Mouse (Mus musculus): Measurements from ENCODE around the gene Adgrb2. TPM values are rescaled to one million over a fixed set of nuclear protein-coding genes. Genes with fewer than 3 reads are reported as not detected.

Gene Adgrb2
- polyA plus RNA-seq, 1 experiment from 2014 or later, result 4.0 TPM

DNA sequence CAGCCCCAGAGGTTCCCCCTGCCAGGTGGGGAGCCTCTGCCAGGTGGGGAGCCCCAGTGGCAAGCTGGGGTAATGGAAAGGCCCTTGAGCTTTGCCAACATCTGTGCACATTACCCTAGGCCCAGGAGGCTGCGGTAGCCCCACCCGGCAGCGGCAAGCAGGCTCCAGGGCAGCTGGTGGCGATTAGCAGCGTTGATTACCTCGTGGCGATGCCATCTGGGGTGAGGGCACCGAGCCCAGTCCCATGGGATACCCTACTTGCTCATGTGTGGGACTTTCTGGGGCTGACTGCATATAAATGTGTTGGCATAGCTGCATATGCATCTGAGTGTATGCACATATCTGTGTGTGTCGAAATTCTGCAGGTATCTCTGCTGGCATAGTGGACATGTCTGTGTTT lies 59.5 kb downstream of the Adgrb2 start:
- Histone ChIP-seq H3K4me1 (ENCODE audit: control insufficient read depth, insufficient read depth, low read length) (peaks cover 60% of the 10 kb centered on the region), H3K36me3 (ENCODE audit: control insufficient read depth, insufficient read depth, low read length) (no peaks in the 10 kb centered on the region), H3K9ac (ENCODE audit: low read depth, low read length) (no peak overlapping the region), H3K9me3 (ENCODE audit: control insufficient read depth, low read length) (no peaks in the 10 kb centered on the region), H3K4me2 (ENCODE audit: low read depth, low read length) (no peak overlapping the region; the same call in 1 of the 2 replicates), H3K27me3 (replicated peaks; ENCODE audit: control insufficient read depth, insufficient read depth, low read length) (no peaks in the 10 kb centered on the region), H3K27ac (replicated peaks; ENCODE audit: low read depth, low read length) (peak overlapping the region; percentile 52), H3K4me3 (ENCODE audit: low read depth, low read length) (no peak overlapping the region)
- peak; percentile 78 for DNase-seq (ENCODE audit: low spot score)
- no peak for ATAC-seq (ENCODE audit: low read depth)
- 24% methylated on average over 9 of the region's 9 CpGs for WGBS

DNA sequence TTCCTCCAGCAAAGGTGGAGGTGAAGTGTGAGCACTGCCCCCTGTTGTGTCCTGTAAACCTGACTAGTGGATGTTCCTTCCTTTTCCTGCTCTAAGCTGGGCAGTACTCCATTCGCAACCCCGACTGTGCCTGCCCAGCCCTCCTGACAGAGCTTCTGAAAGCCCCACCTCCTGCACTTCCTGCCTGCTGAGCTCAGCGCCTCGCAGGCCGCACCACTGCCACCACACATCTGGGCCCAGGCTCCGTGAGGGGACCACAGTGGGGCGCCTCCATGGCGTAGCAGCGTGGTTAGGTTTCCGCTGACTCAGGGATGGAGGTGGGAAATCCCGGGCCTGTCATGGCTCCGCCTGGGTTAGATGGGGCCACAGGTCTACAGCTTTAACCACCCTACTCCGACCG lies 60.9 kb downstream of the Adgrb2 start:
- peak overlapping the region; percentile 37; the same call in 1 of the 2 replicates for H3K9ac ChIP-seq (ENCODE audit: low read depth, low read length)
- H3K4me3 ChIP-seq (ENCODE audit: low read depth, low read length), result no peak overlapping the region
- peak overlapping the region; percentile 98 for H3K27ac ChIP-seq (replicated peaks; ENCODE audit: low read depth, low read length)
- 15% methylated on average over 14 of the region's 14 CpGs for WGBS
- H3K36me3 ChIP-seq (ENCODE audit: control insufficient read depth, insufficient read depth, low read length), result no peaks in the 10 kb centered on the region
- no peaks in the 10 kb centered on the region for H3K9me3 ChIP-seq (ENCODE audit: control insufficient read depth, low read length)
- no peak for ATAC-seq (ENCODE audit: low read depth)
- no peaks in the 10 kb centered on the region for H3K27me3 ChIP-seq (replicated peaks; ENCODE audit: control insufficient read depth, insufficient read depth, low read length)
- H3K4me1 ChIP-seq (ENCODE audit: control insufficient read depth, insufficient read depth, low read length), result peaks cover 74% of the 10 kb centered on the region
- H3K4me2 ChIP-seq (ENCODE audit: low read depth, low read length), result peak overlapping the region; percentile 26
- peak; percentile 73 for DNase-seq (ENCODE audit: low spot score)

DNA sequence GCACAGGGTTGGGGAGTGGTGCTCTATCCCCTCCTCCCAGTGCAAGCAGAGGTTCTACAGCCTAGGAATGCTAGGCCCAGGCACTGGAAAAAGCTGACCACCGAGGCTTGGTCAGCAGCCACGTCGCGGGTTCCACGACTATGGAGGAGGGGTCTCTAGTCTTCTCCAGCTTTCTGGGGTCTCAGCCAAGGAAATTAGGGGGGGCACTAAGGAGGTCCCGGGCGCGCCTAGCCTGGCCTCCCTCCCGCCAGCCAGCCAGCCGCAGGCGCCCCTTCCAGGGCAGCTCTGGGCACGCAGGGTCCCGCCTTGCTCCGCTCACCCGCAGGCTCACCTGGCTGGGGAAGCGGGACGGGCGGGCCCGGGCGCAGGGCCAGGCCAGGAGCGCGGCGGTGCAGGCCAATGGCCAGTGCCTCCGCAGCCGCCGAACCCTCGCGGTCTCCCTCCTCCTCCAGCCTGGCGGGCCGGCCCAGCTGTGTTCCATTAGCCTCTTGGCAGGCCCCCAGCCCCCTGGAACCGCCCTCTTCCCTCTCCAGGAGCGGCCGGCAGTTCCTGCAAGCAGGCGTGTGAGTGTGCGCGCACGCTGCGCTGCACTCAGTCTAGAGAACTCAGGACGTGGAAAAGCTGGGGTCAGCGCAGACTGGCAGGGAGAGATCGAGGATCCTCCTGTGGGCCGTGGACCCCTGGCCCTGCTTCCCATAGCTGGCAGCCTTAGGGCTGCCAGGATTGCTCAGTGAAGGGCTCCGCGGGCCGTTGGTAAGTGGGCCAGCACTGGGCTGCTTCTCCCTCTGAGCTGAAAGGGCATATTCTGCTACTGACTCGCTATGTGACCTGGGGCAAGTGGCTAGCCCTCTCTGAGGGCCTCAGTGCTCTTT lies 62.9 kb downstream of the Adgrb2 start, which contains the start of gene Col16a1:
Col16a1 (plus strand) TSS at position 510 of the 872 bp plus-strand sequence.
- H3K27ac ChIP-seq (replicated peaks; ENCODE audit: low read depth, low read length), result peak within 1 kb of the TSS; percentile 98
- H3K36me3 ChIP-seq (ENCODE audit: control insufficient read depth, insufficient read depth, low read length), result peaks cover 10% of the 10 kb centered on the region; the same call in 1 of the 2 replicates
- H3K9me3 ChIP-seq (ENCODE audit: control insufficient read depth, low read length), result no peaks in the 10 kb centered on the region
- peak; percentile 92 for ATAC-seq (ENCODE audit: low read depth)
- H3K4me1 ChIP-seq (ENCODE audit: control insufficient read depth, insufficient read depth, low read length), result peaks cover 73% of the 10 kb centered on the region
- peak within 1 kb of the TSS; percentile 80 for H3K4me2 ChIP-seq (ENCODE audit: low read depth, low read length)
- no peaks in the 10 kb centered on the region for H3K27me3 ChIP-seq (replicated peaks; ENCODE audit: control insufficient read depth, insufficient read depth, low read length)
- WGBS, result under 1% methylated on average over 28 of the region's 46 CpGs
- DNase-seq (ENCODE audit: low spot score), result peak; percentile 96
- H3K4me3 ChIP-seq (ENCODE audit: low read depth, low read length), result peak within 1 kb of the TSS; percentile 55
- peak within 1 kb of the TSS; percentile 74 for H3K9ac ChIP-seq (ENCODE audit: low read depth, low read length)

GRCm38 (mm10) chr4:130048203-130048479 lies 63.5 kb downstream of the Adgrb2 start:
- no peaks in the 10 kb centered on the region for H3K9me3 ChIP-seq (ENCODE audit: control insufficient read depth, low read length)
- ATAC-seq (ENCODE audit: low read depth) (peak; percentile 32; the same call in 1 of the 2 replicates), DNase-seq (ENCODE audit: low spot score) (peak; percentile 55)
- WGBS, result 23% methylated on average over 4 of the region's 4 CpGs
- H3K27ac ChIP-seq (replicated peaks; ENCODE audit: low read depth, low read length), result peak overlapping the region; percentile 98
- peaks cover 68% of the 10 kb centered on the region for H3K4me1 ChIP-seq (ENCODE audit: control insufficient read depth, insufficient read depth, low read length)
- peak overlapping the region; percentile 74 for H3K9ac ChIP-seq (ENCODE audit: low read depth, low read length)
- H3K36me3 ChIP-seq (ENCODE audit: control insufficient read depth, insufficient read depth, low read length), result peaks cover 15% of the 10 kb centered on the region; the same call in 1 of the 2 replicates
- no peaks in the 10 kb centered on the region for H3K27me3 ChIP-seq (replicated peaks; ENCODE audit: control insufficient read depth, insufficient read depth, low read length)
- H3K4me2 ChIP-seq (ENCODE audit: low read depth, low read length), result peak overlapping the region; percentile 80
- peak overlapping the region; percentile 55 for H3K4me3 ChIP-seq (ENCODE audit: low read depth, low read length)

DNA sequence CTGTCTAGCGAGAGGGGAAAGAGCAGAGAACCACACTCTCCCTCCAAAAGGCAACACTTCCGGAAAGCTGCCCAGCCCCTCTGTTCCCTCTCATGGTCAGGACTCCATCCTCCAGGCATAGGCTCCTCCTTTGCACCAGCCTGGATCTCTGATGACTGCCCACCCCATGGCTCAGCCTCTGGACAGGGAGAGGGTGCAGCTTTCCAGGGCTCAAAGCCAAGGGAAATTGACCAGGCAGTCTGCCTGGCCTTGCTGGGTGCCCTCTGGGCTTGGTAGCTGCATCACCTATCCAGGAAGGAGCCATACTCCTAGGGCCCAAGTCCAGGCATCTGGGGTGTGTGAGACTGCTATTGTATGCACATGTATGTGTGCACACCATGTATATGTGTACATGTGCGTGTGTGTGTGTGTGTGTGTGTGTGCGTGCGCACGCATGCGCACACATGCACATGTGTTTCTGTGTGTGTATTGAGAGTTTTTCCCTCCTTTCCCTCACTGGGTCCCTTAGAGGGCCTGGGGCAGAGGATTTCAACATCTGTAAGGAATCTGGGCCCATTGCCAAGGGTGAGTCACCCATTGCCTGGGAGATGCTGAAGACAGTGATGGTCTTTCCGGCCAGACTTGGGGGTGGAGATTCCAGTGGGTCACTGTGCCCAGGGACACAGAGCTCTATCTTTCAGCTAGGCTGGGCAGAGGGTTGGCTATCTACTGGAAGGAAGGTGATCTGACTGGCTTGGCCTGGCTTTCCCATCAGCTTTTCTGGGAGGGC lies 65.6 kb downstream of the Adgrb2 start:
- H3K27ac ChIP-seq (replicated peaks; ENCODE audit: low read depth, low read length), result peak overlapping the region; percentile 54
- H3K4me3 ChIP-seq (ENCODE audit: low read depth, low read length), result peak overlapping the region; percentile 16
- DNase-seq (ENCODE audit: low spot score) (peak; percentile 89), ATAC-seq (ENCODE audit: low read depth) (no peak)
- no peaks in the 10 kb centered on the region for H3K27me3 ChIP-seq (replicated peaks; ENCODE audit: control insufficient read depth, insufficient read depth, low read length)
- H3K4me2 ChIP-seq (ENCODE audit: low read depth, low read length), result peak overlapping the region; percentile 80
- H3K36me3 ChIP-seq (ENCODE audit: control insufficient read depth, insufficient read depth, low read length), result peaks cover 32% of the 10 kb centered on the region
- H3K9ac ChIP-seq (ENCODE audit: low read depth, low read length), result peak overlapping the region; percentile 74; the same call in 1 of the 2 replicates
- peaks cover 50% of the 10 kb centered on the region for H3K4me1 ChIP-seq (ENCODE audit: control insufficient read depth, insufficient read depth, low read length)
- 75% methylated on average over 7 of the region's 8 CpGs for WGBS
- no peaks in the 10 kb centered on the region for H3K9me3 ChIP-seq (ENCODE audit: control insufficient read depth, low read length)

DNA sequence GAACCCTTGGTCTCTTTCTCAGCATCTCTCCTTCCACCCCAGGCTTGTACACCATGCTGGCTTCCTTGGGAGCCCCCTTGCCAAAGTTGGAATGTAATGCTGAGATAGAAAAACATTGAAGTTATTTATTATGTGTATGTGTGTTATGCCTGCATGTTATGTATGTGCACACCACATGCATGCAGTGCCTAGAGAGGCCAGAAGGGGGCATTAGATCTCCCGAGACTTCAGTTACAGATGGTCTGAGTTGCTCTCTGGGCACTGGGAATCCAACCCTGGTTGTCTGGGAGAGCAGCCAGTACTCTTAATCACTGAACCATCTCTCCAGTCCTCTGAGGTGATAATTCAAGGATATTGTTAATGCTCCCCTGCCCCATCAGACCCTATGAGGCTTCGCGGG lies 67.6 kb downstream of the Adgrb2 start:
- Histone ChIP-seq H3K36me3 (ENCODE audit: control insufficient read depth, insufficient read depth, low read length) (peaks cover 45% of the 10 kb centered on the region), H3K9ac (ENCODE audit: low read depth, low read length) (no peak overlapping the region), H3K4me2 (ENCODE audit: low read depth, low read length) (no peak overlapping the region), H3K27ac (replicated peaks; ENCODE audit: low read depth, low read length) (no peak overlapping the region), H3K9me3 (ENCODE audit: control insufficient read depth, low read length) (no peaks in the 10 kb centered on the region), H3K4me3 (ENCODE audit: low read depth, low read length) (no peak overlapping the region), H3K4me1 (ENCODE audit: control insufficient read depth, insufficient read depth, low read length) (peaks cover 30% of the 10 kb centered on the region), H3K27me3 (replicated peaks; ENCODE audit: control insufficient read depth, insufficient read depth, low read length) (no peaks in the 10 kb centered on the region)
- 92% methylated on average over 3 of the region's 3 CpGs for WGBS
- ATAC-seq (ENCODE audit: low read depth) (no peak), DNase-seq (ENCODE audit: low spot score) (no peak)

GRCm38 (mm10) chr4:130053111-130053510 lies 68.4 kb downstream of the Adgrb2 start:
- Histone ChIP-seq H3K9me3 (ENCODE audit: control insufficient read depth, low read length) (no peaks in the 10 kb centered on the region), H3K27ac (replicated peaks; ENCODE audit: low read depth, low read length) (no peak overlapping the region), H3K4me3 (ENCODE audit: low read depth, low read length) (no peak overlapping the region), H3K4me2 (ENCODE audit: low read depth, low read length) (no peak overlapping the region), H3K4me1 (ENCODE audit: control insufficient read depth, insufficient read depth, low read length) (peaks cover 29% of the 10 kb centered on the region), H3K27me3 (replicated peaks; ENCODE audit: control insufficient read depth, insufficient read depth, low read length) (no peaks in the 10 kb centered on the region), H3K36me3 (ENCODE audit: control insufficient read depth, insufficient read depth, low read length) (peaks cover 52% of the 10 kb centered on the region), H3K9ac (ENCODE audit: low read depth, low read length) (no peak overlapping the region)
- no peak for DNase-seq (ENCODE audit: low spot score)
- no peak for ATAC-seq (ENCODE audit: low read depth)
- 80% methylated on average over 8 of the region's 9 CpGs for WGBS

DNA sequence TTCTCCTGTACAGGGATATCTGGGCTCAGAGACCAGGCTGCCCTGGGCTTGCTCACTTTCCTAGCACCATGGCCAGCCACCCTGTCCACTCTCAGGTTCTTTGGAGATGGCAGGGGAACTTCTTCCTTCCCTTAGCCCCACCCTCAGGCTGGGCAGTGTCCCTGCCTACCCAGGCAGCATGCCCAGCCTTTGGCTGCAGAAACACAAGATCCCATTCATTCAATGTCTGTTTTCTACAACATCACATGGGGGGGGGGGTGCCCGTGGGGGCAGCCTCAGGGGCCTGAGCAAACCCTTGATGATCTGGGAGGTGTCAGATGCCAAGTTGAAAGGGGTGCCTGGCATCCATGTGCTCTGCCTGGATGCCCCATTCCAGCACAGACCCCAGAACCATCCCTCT lies 70.1 kb downstream of the Adgrb2 start:
- no peak overlapping the region for H3K9ac ChIP-seq (ENCODE audit: low read depth, low read length)
- H3K4me2 ChIP-seq (ENCODE audit: low read depth, low read length), result no peak overlapping the region
- H3K4me1 ChIP-seq (ENCODE audit: control insufficient read depth, insufficient read depth, low read length), result peaks cover 14% of the 10 kb centered on the region
- no peaks in the 10 kb centered on the region for H3K27me3 ChIP-seq (replicated peaks; ENCODE audit: control insufficient read depth, insufficient read depth, low read length)
- peak overlapping the region; percentile 72 for H3K27ac ChIP-seq (replicated peaks; ENCODE audit: low read depth, low read length)
- no peaks in the 10 kb centered on the region for H3K9me3 ChIP-seq (ENCODE audit: control insufficient read depth, low read length)
- WGBS, result 27% methylated on average over 1 of the region's 1 CpGs
- no peak overlapping the region for H3K4me3 ChIP-seq (ENCODE audit: low read depth, low read length)
- ATAC-seq (ENCODE audit: low read depth) (no peak), DNase-seq (ENCODE audit: low spot score) (no peak)
- peaks cover 67% of the 10 kb centered on the region for H3K36me3 ChIP-seq (ENCODE audit: control insufficient read depth, insufficient read depth, low read length)
